Mouse (Mus musculus): ENCODE data around the gene Ckm.

GRCm38 (mm10) chr7:19356311-19356710 is 48.3 kb upstream of the Ckm start:
- TF ChIP-seq CTCF (IDR thresholded peaks at IDR 0.05; ENCODE audit: low read depth) (no peak), EP300 (IDR thresholded peaks at IDR 0.05; ENCODE audit: low read depth) (no peak)

Measured in liver, embryonic 14.5 days (tissue).